Mouse (Mus musculus) cortical plate, adult 2 months (tissue): Measurements from ENCODE around the gene Wipf3.

Source experiments
- CTCF ChIP-seq: fragments of 200-500 bp; IDR thresholded peaks from 2 replicates; pipeline ENCODE4 v1.5.1; 2011; ENCODE audit warnings: mild to moderate bottlenecking, control low read depth, low read length; ENCODE audit not compliant: insufficient read depth; ENCODE audit errors: extremely low read depth
- POLR2A ChIP-seq: fragments of 200-500 bp; IDR thresholded peaks from 2 replicates; pipeline ENCODE4 v1.6.1; 2011; ENCODE audit warnings: mild to moderate bottlenecking, low read length, control low read depth; ENCODE audit not compliant: insufficient read depth; ENCODE audit errors: extremely low read depth

DNA sequence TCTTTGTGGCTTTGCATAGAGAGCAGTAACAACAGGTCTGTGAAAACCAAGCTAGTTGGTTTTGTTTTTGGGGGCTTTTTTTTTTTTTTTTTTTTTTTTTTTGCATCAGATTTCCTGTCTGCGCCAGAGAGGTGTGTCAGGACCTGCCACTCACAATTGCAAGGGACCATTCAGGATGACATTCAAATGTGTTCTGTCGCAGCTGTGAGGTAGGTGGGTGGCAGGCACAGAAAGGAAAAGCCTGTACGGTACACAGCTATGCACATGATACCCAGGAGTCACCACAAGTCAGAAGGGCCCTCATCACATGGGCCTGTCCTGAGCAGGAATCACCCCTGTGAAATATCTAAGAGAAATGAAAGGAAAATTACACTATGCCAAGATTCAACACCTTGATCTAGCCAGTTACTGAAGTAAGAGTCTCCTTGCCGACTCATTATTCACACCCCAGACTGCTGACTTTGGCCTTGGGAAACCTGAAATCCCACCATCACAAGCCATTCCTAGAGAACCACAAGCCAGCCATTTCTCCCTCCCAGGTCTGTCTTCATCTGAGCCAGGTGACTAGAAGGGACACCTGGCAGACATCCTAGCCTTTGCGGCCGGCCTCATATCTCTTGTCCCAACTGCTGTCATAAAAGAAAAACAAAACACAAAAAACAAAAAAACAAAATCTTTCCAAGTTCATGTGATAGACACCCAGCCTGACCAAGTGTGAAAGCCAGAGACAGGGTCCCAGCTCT, 30.9 kb downstream of the Wipf3 start:
- TF ChIP-seq POLR2A = no peak
- no peak for TF ChIP-seq CTCF
